Mouse (Mus musculus): ENCODE data around the gene Dtnbp1.

Gene Dtnbp1

DNA sequence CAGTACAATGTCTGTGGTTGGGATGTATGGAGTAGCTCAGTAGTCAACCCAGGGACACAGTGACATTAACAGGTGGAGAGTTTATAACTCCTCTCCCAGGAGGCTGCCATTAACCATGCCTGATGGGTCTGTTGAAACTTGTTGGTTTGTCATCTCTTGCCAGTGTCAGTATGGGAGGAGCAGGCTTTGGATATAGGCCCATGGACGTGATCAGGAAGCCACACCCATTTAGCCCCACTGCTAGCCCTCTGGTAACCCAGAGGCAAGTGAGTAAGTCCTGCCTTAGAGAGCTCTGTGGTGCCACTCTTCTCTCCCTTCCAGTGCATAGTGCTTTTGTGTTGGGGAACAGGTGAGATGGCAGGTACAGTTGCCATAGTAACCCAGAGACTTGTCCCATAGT lies 97.7 kb downstream of the Dtnbp1 start:
- no peak for DNase-seq (ENCODE audit: low read depth, low spot score)

- DNase-seq (ENCODE audit: low read depth, low spot score), result no peak
These were observed 98.5 kb downstream of the Dtnbp1 start for GRCm38 (mm10) chr13:44903416-44903815.

DNA sequence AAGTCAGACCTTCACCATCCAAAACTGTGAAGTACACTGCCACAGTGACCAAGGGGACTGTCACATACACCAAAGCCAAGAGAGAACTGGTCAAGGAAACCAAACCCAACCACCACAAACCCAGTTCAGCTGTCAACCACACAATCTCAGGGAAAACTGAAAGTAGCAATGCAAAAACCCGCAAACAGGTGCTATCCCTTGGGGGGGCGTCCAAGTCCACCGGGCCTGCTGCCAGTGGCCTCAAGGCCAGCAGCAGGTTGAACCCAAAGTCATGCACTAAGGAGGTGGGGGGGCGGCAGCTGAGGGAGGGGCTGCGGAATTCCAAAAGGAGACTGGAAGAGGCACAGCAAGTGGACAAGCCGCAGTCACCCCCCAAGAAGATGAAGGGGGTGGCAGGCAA lies 99.6 kb downstream of the Dtnbp1 start:
- DNase-seq (ENCODE audit: low read depth, low spot score), result no peak

- DNase-seq (ENCODE audit: low read depth, low spot score), result no peak
These were observed 105.7 kb downstream of the Dtnbp1 start for GRCm38 (mm10) chr13:44896211-44896610.

GRCm38 (mm10) chr13:44891813-44892730 lies 109.9 kb downstream of the Dtnbp1 start:
- no peak for DNase-seq (ENCODE audit: low read depth, low spot score)

- DNase-seq (ENCODE audit: low read depth, low spot score), result no peak
These were observed 111.3 kb downstream of the Dtnbp1 start for GRCm38 (mm10) chr13:44890612-44891011.

DNA sequence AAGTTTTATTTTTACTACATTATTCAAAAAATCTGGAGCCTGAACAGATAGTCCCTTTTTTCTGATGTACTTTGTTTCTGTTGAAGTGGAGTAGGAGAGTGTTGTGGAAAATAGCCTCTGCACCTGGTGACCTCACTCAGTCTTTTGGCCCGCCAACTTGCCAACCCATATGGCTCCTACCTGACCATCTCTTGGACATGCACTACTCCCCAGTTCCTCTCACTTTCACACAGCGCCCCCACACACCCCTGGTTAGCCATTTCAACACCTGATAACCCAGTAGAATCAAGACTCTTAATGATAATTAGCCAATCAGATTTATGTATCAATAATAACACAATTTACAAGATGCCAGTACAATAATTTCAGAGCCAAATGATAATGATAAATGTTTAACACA lies 115.7 kb downstream of the Dtnbp1 start:
- DNase-seq (ENCODE audit: low read depth, low spot score), result no peak

DNA sequence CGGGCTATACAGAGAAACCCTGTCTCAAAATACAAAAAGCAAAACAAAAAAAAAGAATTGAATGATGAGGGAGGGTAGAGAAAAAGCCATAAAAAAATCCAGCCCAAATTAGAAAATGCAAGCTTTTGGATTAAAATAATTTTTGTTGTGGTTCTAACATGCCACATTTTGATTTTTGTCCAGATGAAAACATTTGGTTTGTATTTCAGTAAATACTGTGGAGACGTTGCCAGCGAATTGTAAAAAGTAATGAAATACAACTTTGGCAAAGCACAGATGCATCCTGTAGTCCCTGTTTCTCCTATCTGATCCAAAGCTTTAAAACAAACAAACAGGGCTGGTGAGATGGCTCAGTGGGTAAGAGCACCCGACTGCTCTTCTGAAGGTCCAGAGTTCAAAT lies 120.9 kb downstream of the Dtnbp1 start:
- no peak for DNase-seq (ENCODE audit: low read depth, low spot score)

DNA sequence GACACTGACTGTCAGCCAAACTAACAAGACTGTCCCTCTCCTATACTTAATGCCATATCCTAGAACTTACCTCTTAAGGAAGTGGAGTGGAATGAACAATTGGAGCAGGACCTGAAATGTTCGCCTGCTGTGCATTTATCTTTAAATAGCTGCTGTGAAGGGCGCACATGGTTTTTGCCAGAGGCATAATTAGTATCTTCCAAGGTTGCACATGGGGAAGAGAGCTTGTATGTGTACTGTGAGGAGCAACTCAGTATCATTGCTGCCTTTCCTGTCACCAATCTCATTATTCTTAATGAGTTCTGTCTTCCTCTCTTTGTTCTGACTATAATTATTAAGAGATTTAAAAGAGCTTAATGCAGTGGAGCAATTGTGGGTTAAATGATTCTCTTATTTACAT lies 125.1 kb downstream of the Dtnbp1 start:
- DNase-seq (ENCODE audit: low read depth, low spot score), result no peak
